Mouse (Mus musculus) CD8-positive naive resting alpha-beta T cell, adult 2 months (primary cell): Measurements from ENCODE around the gene Gtf3c2.
"Not testable (repeated sequence)": the region's sequence is repeated elsewhere in the genome, so short reads cannot be mapped to it uniquely, and the experiment has no call there.

Source experiments
- DNase-seq, 2 experiments: peaks; one replicate each; pipeline ENCODE4 v3.0.0; 2022; ENCODE audit warnings: low read depth in 2 of 2, low spot score in 2 of 2

Gtf3c2 gene

GRCm38 (mm10) chr5:31179766-31180630 is at the start of gene Gtf3c2, which contains the start of gene Gm29609:
Gene Gtf3c2 (minus strand): TSS chr5:31180144.
Gene Gm29609 (minus strand): TSS chr5:31179911.
- peak; percentile 95 to 97 for DNase-seq

- peak in 1 of 2 experiments; percentile 49 for DNase-seq
These were observed 46.7 kb upstream of the Gtf3c2 start for GRCm38 (mm10) chr5:31226641-31227040.

GRCm38 (mm10) chr5:31222696-31223095 is 42.8 kb upstream of the Gtf3c2 start:
- no peak for DNase-seq

- DNase-seq, result no peak
These were observed 41.5 kb upstream of the Gtf3c2 start for GRCm38 (mm10) chr5:31221304-31221945.

GRCm38 (mm10) chr5:31220448-31221303 is 40.7 kb upstream of the Gtf3c2 start, which contains the start of gene Ppm1g:
Gene Ppm1g (minus strand): TSS chr5:31220687.
- DNase-seq, result peak; percentile 93 to 97

- no peak for DNase-seq
These were observed 40.0 kb upstream of the Gtf3c2 start for GRCm38 (mm10) chr5:31219911-31220447.

- DNase-seq, result no peak
These were observed 39.5 kb upstream of the Gtf3c2 start for GRCm38 (mm10) chr5:31219474-31219873.

GRCm38 (mm10) chr5:31219070-31219469 is 39.1 kb upstream of the Gtf3c2 start:
- no peak for DNase-seq

GRCm38 (mm10) chr5:31218294-31218693 is 38.4 kb upstream of the Gtf3c2 start:
- no peak for DNase-seq

GRCm38 (mm10) chr5:31216554-31216953 is 36.6 kb upstream of the Gtf3c2 start:
- not testable (repeated sequence) for DNase-seq

GRCm38 (mm10) chr5:31204421-31204820 is 24.5 kb upstream of the Gtf3c2 start:
- no peak for DNase-seq

- DNase-seq, result no peak
These were observed 23.9 kb upstream of the Gtf3c2 start for GRCm38 (mm10) chr5:31203866-31204265.

- no peak for DNase-seq
These were observed 23.0 kb upstream of the Gtf3c2 start for GRCm38 (mm10) chr5:31202933-31203332.

- peak; percentile 89 to 90 for DNase-seq
These were observed 22.0 kb upstream of the Gtf3c2 start, which contains the start of gene Zfp513 for GRCm38 (mm10) chr5:31201742-31202590. Gene Zfp513 (minus strand): TSS chr5:31202303.

GRCm38 (mm10) chr5:31201042-31201741 is 21.2 kb upstream of the Gtf3c2 start:
- no peak for DNase-seq

- DNase-seq, result no peak
These were observed 20.4 kb upstream of the Gtf3c2 start for GRCm38 (mm10) chr5:31200327-31200768.

GRCm38 (mm10) chr5:31199893-31200292 is 19.9 kb upstream of the Gtf3c2 start:
- DNase-seq, result no peak

GRCm38 (mm10) chr5:31199321-31199892 is 19.5 kb upstream of the Gtf3c2 start:
- no peak for DNase-seq
